Mouse (Mus musculus): ENCODE results near the gene Abca13. TPM values are rescaled to one million over a fixed set of nuclear protein-coding genes. Genes with fewer than 3 reads are reported as not detected.
"Not testable (repeated sequence)": the region's sequence is repeated elsewhere in the genome, so short reads cannot be mapped to it uniquely, and the experiment has no call there.

The Abca13 gene
- 0.01 and 0.03 TPM in 2 replicates for polyA plus RNA-seq (2015; fragmentation: Nextera tagmentation; extraction: Ambion mirVana)

DNA sequence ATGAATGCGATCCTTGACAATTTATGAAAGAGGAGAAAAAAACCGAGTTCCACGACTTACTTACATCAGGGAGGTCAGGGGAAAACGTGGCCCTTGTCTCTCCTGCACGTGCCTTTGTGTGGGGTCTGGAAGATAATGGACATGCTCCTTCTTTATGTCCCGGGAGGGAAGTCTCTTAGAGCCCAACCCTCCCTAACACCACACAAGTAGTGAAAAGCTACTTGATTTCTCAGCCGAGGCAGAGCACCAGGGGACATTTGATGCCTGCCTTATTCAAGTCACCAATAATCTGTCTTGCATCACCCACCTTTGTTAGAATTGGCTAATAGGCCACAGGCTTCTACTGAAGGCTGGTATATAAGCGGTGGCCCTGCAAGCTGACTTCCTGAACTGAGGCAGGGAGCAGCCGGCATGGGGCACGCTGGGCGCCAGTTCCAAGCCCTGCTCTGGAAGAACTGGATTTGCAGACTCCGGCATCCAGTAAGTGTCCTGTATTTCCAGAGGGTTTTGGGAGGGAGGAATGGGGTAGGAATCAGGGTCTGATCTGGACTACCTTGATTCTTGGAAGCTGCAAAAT is at the start of gene Abca13:
TSS of gene Abca13 (plus strand) at position 388 of the 577 bp plus-strand sequence.
- H3K4me1 ChIP-seq, result no peaks in the 10 kb centered on the region
- 32% methylated on average over 12 of the region's 12 CpGs for WGBS
- no peak within 1 kb of the TSS for H3K4me2 ChIP-seq (replicated peaks)
- no peak for ATAC-seq (replicated peaks)
- H3K36me3 ChIP-seq, result no peaks in the 10 kb centered on the region
- H3K9me3 ChIP-seq, result no peaks in the 10 kb centered on the region
- H3K4me3 ChIP-seq, result no peak within 1 kb of the TSS
- no peak within 1 kb of the TSS for H3K9ac ChIP-seq (replicated peaks)
- no peaks in the 10 kb centered on the region for H3K27me3 ChIP-seq
- H3K27ac ChIP-seq (replicated peaks), result no peak within 1 kb of the TSS

DNA sequence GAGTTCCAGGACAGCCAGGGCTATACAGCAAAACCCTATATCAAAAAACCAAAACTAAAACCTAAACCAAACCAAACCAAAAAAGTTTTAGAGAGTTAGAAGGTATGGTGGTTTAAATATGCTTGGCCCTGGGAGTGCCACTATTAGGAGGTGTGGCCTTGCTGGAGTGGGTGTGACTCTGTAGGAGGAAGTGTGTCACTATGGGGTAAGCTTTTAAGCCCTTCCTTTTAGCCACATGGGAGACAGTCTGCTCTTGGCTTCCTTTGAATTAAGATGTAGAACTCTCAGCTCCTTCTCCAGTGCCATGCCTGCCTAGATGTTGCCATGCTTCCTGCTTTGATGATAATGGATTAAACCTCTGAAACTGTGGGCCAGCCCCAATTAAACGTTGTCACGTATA is 46.6 kb upstream of the Abca13 start:
- ATAC-seq (replicated peaks), result no peak
- H3K4me2 ChIP-seq (replicated peaks), result no peak overlapping the region
- 93% methylated on average over 2 of the region's 2 CpGs for WGBS

DNA sequence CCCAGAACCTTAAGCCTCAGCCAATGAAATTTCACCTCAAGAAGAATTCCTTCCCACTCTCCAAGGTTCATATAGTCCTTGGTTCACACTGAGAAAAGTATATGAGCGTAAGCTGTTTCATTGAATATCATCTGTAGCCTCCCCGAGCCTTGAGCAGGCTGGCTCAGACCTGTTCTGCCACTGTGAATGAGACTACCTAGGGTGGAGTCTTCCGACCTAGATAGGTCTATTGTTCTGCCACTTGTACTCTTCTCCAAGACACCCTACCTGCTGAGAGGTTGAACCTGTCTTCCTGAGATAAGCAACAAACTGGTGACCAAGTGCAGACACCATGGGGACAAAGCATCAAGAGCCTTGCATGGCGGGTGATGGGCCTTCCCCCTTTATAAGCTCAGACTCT is 45.6 kb upstream of the Abca13 start:
- Histone ChIP-seq H3K27me3 (no peaks in the 10 kb centered on the region), H3K4me3 (no peak overlapping the region), H3K4me1 (no peaks in the 10 kb centered on the region), H3K9ac (replicated peaks) (no peak overlapping the region), H3K27ac (replicated peaks) (no peak overlapping the region), H3K9me3 (no peaks in the 10 kb centered on the region), H3K4me2 (replicated peaks) (no peak overlapping the region), H3K36me3 (no peaks in the 10 kb centered on the region)
- 93% methylated on average over 4 of the region's 4 CpGs for WGBS
- ATAC-seq (replicated peaks), result no peak

More for the DNA sequence above, 46.6 kb upstream of the Abca13 start:
- H3K4me1 ChIP-seq, result no peaks in the 10 kb centered on the region
- H3K36me3 ChIP-seq, result no peaks in the 10 kb centered on the region
- no peak overlapping the region for H3K9ac ChIP-seq (replicated peaks)
- no peak overlapping the region for H3K27ac ChIP-seq (replicated peaks)
- H3K4me3 ChIP-seq, result no peak overlapping the region
- H3K27me3 ChIP-seq, result no peaks in the 10 kb centered on the region
- H3K9me3 ChIP-seq, result no peaks in the 10 kb centered on the region

DNA sequence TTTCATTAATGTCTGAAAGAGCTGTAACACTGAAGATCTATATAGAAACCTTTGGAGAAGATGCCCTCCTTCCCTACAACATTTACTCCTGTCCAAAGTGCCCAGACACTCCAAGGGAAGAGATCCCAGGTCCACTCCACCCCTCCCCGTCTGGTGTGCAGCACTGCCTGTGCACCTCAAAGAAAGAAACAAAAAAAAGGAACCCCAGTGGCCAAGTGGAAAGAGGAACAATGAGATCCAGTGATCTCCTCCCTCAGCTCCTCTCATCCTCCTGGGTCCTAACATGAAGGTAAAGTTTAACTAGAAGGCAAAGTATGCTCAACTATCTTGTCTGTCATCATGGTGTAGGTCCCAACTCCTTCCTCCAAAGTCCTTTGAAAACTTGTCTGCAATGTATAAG is 45.1 kb upstream of the Abca13 start:
- Histone ChIP-seq H3K4me2 (replicated peaks) (no peak overlapping the region), H3K27ac (replicated peaks) (no peak overlapping the region), H3K27me3 (no peaks in the 10 kb centered on the region), H3K4me3 (no peak overlapping the region), H3K4me1 (no peaks in the 10 kb centered on the region), H3K9ac (replicated peaks) (no peak overlapping the region), H3K9me3 (no peaks in the 10 kb centered on the region), H3K36me3 (no peaks in the 10 kb centered on the region)
- ATAC-seq (replicated peaks), result no peak
- 79% methylated on average over 1 of the region's 1 CpGs for WGBS

DNA sequence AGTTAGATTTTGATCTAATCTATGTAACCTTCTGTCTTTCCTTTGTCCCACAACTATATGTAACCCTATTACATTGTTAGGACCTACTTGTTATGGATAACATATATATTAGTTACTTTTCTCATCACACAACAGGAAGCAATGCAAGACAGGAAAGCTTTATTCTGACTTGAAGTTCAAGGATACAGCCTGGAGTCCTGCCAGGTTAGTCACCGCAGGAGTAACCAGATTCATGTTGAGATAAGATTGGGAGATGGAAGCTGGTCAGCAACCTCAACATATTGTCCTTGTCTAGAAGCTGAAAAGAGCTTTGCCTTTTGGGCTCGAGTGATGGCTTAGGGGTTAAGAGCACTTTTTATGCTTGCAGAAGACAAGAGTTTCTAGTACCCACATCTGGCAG is 43.5 kb upstream of the Abca13 start:
- ATAC-seq (replicated peaks), result no peak
- Histone ChIP-seq H3K4me2 (replicated peaks) (no peak overlapping the region), H3K27ac (replicated peaks) (no peak overlapping the region), H3K9me3 (no peaks in the 10 kb centered on the region), H3K9ac (replicated peaks) (no peak overlapping the region), H3K27me3 (no peaks in the 10 kb centered on the region), H3K4me1 (no peaks in the 10 kb centered on the region), H3K36me3 (no peaks in the 10 kb centered on the region), H3K4me3 (no peak overlapping the region)
- 82% methylated on average over 2 of the region's 2 CpGs for WGBS

GRCm38 (mm10) chr11:9150403-9150802 is 41.3 kb upstream of the Abca13 start:
- H3K9me3 ChIP-seq; ATAC-seq (replicated peaks); H3K36me3 ChIP-seq; H3K9ac ChIP-seq (replicated peaks); H3K4me1 ChIP-seq; H3K4me3 ChIP-seq; H3K4me2 ChIP-seq (replicated peaks); H3K27ac ChIP-seq (replicated peaks); H3K27me3 ChIP-seq: not testable (repeated sequence)
- WGBS, result 87% methylated on average over 25 of the region's 25 CpGs

DNA sequence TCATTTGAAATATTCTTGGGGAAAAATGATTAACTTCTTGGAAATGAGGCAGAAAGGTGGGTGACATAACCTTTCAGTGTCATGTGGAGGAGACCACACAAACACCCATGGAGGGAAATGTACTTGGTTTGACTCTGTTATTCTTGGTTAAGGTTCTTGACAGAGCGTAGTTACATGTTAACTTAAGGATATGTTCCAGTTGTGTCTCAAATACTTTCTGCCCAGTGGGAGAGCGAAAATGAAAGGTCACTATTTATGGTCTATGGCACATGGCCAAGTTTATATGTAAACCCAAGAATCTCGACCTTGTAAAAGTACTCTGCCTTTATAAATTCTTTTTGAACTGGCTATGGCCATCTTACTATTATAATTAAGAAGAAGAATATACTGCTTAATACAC is 31.8 kb upstream of the Abca13 start:
- no peak overlapping the region for H3K4me2 ChIP-seq (replicated peaks)
- H3K9me3 ChIP-seq, result no peaks in the 10 kb centered on the region
- H3K4me3 ChIP-seq, result no peak overlapping the region
- H3K27me3 ChIP-seq, result no peaks in the 10 kb centered on the region
- 71% methylated on average over 3 of the region's 3 CpGs for WGBS
- H3K27ac ChIP-seq (replicated peaks), result no peak overlapping the region
- no peak overlapping the region for H3K9ac ChIP-seq (replicated peaks)
- ATAC-seq (replicated peaks), result no peak
- no peaks in the 10 kb centered on the region for H3K36me3 ChIP-seq
- H3K4me1 ChIP-seq, result no peaks in the 10 kb centered on the region

- 95% methylated on average over 2 of the region's 2 CpGs for WGBS
- Histone ChIP-seq H3K27ac (replicated peaks) (no peak overlapping the region), H3K9me3 (no peaks in the 10 kb centered on the region), H3K4me2 (replicated peaks) (no peak overlapping the region), H3K9ac (replicated peaks) (no peak overlapping the region), H3K36me3 (no peaks in the 10 kb centered on the region), H3K4me1 (no peaks in the 10 kb centered on the region), H3K4me3 (no peak overlapping the region), H3K27me3 (no peaks in the 10 kb centered on the region)
- ATAC-seq (replicated peaks), result no peak
Measured at GRCm38 (mm10) chr11:9167331-9167730, 24.4 kb upstream of the Abca13 start.

DNA sequence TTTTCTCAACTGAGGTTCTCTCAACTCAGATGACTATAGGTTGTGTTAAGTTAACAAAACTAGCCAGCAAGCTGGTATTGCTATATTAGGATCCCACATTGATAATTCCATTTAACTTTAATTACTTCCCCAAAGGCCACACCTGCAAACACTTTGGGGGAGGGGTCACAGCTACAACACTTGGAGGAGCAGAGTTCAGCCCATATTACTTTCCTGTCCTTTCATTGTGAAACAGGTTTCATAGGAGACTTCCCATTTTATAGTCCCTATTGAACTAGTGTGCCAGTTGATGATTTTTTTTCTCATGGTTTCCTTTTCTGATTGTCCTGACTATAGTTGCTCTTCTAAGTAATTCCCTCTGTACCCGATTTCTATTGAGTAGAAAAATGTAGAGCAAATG is 10.3 kb upstream of the Abca13 start:
- Histone ChIP-seq H3K9me3 (no peaks in the 10 kb centered on the region), H3K27me3 (no peaks in the 10 kb centered on the region), H3K9ac (replicated peaks) (no peak overlapping the region), H3K4me3 (no peak overlapping the region), H3K27ac (replicated peaks) (no peak overlapping the region), H3K36me3 (no peaks in the 10 kb centered on the region), H3K4me2 (replicated peaks) (no peak overlapping the region), H3K4me1 (no peaks in the 10 kb centered on the region)
- no peak for ATAC-seq (replicated peaks)
- WGBS, result 95% methylated on average over 1 of the region's 1 CpGs

- not testable (repeated sequence) for ATAC-seq (replicated peaks)
Measured at GRCm38 (mm10) chr11:9189471-9189870, 2.3 kb upstream of the Abca13 start.

GRCm38 (mm10) chr11:9190772-9191554 is 779 bp upstream of the Abca13 start:
- ATAC-seq (replicated peaks), result peak; percentile 38; the same call in 1 of the 2 replicates
- Histone ChIP-seq H3K4me2 (replicated peaks) (no peak overlapping the region), H3K36me3 (no peaks in the 10 kb centered on the region), H3K9me3 (no peaks in the 10 kb centered on the region), H3K4me1 (no peaks in the 10 kb centered on the region), H3K9ac (replicated peaks) (no peak overlapping the region), H3K27ac (replicated peaks) (no peak overlapping the region), H3K27me3 (no peaks in the 10 kb centered on the region), H3K4me3 (no peak overlapping the region)
- WGBS, result 38% methylated on average over 11 of the region's 11 CpGs

More at GRCm38 (mm10) chr11:9189471-9189870, 2.3 kb upstream of the Abca13 start:
- H3K9ac ChIP-seq (replicated peaks); H3K4me2 ChIP-seq (replicated peaks); H3K27me3 ChIP-seq; H3K4me1 ChIP-seq; H3K9me3 ChIP-seq; H3K27ac ChIP-seq (replicated peaks); H3K4me3 ChIP-seq; H3K36me3 ChIP-seq: not testable (repeated sequence)

DNA sequence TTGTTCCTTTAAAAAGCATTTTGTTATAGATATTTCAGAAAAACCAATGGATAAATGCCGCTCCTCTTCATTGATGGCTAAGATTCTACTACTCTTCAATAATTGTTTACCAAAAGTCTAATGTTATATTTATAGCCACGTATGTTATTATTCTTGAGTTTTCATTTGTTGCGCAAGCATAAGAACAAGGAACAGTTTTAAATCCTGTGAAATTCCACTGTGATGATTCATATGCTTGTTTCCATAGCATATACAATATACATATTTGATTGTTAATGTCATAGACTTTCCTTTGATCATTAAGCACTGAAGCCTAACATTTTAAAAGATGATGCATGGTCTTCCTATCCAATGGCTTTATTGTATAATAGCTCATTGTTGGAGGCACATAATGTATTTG is 3.1 kb downstream of the Abca13 start:
- Histone ChIP-seq H3K27ac (replicated peaks) (no peak overlapping the region), H3K27me3 (no peaks in the 10 kb centered on the region), H3K36me3 (no peaks in the 10 kb centered on the region), H3K9ac (replicated peaks) (no peak overlapping the region), H3K4me1 (no peaks in the 10 kb centered on the region), H3K4me3 (no peak overlapping the region), H3K4me2 (replicated peaks) (no peak overlapping the region), H3K9me3 (no peaks in the 10 kb centered on the region)
- 94% methylated on average over 3 of the region's 3 CpGs for WGBS
- ATAC-seq (replicated peaks), result no peak

DNA sequence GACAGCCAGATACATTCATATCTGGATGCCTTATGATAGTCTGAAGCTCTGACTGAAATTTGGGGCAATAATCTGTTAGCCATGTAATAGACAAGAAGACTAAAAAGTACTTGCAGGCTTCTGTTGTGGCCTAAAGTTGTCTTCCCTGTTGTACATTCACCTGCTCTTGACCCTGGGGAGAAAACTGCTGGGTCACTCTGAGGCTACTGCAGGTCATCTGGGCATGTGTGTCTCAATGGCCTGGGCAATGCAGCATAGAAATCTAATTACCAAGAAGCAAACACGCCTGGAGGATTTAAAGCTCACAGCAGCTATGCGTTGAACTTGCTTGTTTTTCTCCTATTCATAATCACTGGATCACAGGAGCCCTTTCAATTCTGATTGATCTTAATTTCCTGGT is 8.1 kb downstream of the Abca13 start:
- Histone ChIP-seq H3K9me3 (no peaks in the 10 kb centered on the region), H3K27me3 (no peaks in the 10 kb centered on the region), H3K4me3 (no peak overlapping the region), H3K4me1 (no peaks in the 10 kb centered on the region), H3K9ac (replicated peaks) (no peak overlapping the region), H3K36me3 (no peaks in the 10 kb centered on the region), H3K4me2 (replicated peaks) (no peak overlapping the region), H3K27ac (replicated peaks) (no peak overlapping the region)
- 54% methylated on average over 2 of the region's 2 CpGs for WGBS
- no peak for ATAC-seq (replicated peaks)
